Mouse (Mus musculus) monocyte, adult 2 months (primary cell): ENCODE results near the gene Xylb.

Experiments used
- DNase-seq, 2 experiments: peaks; one replicate each; pipeline ENCODE4 v3.0.0; 2022; ENCODE audit warnings: low spot score in 2 of 2, low read depth in 1 of 2

Xylb gene

GRCm38 (mm10) chr9:119357331-119358057 lies at the start of gene Xylb:
Gene Xylb (plus strand): TSS chr9:119357381.
- DNase-seq = peak; percentile 73 to 84

DNA sequence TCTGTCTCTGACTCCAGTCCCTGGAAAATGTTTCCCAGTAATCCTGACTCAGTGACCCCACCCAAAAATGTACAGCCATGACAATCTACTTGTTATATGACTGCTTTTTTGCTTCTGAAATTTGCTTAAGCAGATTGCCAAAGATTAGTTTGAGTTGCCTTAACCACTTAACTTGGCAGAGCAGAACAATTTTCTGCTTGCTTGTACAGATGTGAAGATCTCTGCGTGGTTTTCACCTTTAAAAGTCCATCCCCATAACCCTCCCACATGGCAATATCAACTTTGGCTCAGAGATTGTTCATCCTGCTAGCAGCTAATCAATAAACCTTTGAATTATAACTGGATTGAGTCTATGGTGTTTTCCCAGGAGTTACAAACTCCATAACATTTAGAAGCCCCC lies 48.1 kb upstream of the Xylb start:
- no peak for DNase-seq

DNA sequence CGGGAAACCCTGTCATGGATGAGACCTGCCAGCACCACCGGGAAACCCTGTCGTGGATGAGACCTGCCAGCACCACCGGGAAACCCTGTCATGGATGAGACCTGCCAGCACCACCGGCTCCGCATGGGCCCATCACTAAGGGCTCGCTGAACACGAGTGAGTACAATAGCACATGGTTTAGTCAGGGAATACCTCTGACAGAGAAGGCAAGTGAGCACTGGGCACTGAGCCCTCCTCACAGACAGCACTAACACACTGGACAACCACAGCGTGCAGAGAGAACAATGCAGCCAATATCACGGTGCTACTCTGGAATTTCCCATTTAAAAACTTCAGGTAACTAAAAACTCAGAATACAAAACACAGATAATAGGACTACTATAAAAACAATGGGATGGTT lies 44.1 kb upstream of the Xylb start:
- DNase-seq = no peak

GRCm38 (mm10) chr9:119318891-119319290 lies 38.3 kb upstream of the Xylb start:
- DNase-seq = no peak

DNA sequence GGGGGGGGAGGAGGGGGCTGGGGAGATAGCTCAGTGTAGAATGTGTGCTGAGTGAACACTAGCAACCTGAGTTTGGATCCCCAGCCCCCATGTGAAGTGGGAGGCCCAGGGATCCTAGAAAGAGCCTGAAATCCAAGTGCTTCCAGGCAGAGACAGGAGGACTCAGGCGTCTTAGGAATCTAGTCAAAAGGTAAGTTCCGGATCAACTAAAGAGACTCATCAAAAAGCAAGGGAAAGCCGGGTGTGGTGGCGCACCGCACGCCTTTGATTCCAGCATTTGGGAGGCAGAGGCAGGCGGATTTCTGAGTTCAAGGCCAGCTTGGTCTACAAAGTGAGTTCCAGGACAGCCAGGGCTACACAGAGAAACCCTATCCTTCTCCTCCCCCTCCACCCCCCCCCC lies 36.7 kb upstream of the Xylb start:
- no peak for DNase-seq

DNA sequence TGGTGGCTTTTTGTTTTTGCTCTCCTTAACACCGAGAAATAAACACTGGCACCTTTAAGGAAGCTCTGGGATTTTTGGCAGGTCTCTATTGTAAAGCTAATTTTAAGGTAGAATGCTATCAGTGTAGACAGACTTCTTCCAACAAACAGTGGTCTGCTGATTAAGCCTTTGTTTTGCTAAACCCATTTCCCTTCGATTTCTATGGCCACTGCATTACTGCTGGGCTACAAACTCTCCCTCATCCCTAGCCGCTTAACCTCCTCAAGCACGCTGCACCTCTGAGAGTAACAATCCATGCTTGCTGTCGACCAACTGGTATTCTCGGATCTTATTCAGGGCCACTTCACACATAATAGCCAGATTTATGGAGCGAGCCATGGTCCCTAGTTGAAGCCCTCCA lies 36.2 kb upstream of the Xylb start:
- DNase-seq = no peak

- DNase-seq = no peak
Observed at GRCm38 (mm10) chr9:119321392-119322229, 35.6 kb upstream of the Xylb start.

DNA sequence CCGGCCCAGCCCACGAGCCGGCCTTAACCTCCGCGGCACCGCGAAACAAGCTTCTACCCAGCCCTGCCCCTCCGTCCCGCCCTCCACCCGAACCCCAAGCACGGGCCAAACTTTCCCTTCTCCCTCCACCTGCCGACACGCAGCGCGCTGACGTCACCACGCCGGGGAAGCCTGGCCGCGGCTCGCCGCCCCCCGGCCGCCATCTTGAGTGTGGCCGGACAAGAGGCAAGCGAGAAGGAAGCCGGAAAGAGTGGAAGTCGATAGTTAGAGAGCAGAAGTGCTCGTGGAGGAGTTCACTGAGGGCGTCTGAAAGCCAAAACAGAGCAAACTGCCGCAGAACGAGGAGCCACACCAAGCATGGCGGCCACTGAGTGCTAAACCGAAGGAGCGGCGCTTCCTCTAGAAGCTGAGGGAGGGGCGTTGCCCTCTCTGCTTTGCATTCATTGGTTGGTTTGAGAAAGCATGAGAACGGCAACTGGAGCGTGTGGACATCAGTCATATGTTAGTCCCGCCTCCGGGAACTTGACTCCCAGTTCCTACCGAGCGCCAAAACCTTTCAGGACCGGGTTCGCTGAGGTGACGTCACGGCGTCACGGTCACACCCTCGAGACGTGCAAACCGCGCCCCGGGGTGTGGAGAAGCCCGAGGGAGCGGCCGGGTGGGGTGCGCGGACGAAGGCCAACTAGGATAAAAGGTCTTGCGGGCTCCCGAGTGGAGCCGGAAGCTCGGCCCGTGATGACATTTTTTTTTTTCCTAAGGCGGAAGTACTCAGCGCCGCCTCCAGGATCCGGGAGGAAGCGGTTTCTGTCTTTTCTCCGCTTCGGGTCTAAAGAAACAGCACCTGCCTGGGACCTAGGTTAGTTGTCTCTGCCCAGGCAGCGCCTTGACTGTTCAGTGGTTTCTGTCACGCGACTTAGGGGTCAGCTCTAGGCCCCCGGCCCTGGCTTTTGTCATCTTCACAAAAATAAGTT lies 34.6 kb upstream of the Xylb start, which contains the start of gene Oxsr1:
Oxsr1 (minus strand) TSS at position 139 of the 971 bp plus-strand sequence.
- peak; percentile 98 to 99 for DNase-seq

DNA sequence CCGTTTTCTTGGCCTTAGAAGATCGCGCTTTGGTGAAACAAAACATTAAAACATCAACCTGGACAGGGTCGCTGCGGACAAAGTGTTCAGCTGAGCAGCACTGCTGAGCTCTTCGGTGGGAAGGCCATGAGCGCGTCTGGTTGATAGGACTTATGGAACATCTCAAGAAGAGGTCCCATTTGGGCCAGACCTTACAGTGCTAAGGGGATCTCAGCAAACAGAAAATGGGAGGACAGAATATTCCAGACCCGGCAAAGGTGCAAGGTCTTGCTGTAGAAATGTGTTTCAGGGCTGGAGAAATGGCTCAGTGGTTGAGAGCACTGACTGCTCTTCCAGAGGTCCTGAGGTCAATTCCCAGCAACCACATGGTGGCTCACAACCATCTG lies 33.9 kb upstream of the Xylb start:
- no peak for DNase-seq

GRCm38 (mm10) chr9:119324130-119324529 lies 33.1 kb upstream of the Xylb start:
- DNase-seq = no peak

DNA sequence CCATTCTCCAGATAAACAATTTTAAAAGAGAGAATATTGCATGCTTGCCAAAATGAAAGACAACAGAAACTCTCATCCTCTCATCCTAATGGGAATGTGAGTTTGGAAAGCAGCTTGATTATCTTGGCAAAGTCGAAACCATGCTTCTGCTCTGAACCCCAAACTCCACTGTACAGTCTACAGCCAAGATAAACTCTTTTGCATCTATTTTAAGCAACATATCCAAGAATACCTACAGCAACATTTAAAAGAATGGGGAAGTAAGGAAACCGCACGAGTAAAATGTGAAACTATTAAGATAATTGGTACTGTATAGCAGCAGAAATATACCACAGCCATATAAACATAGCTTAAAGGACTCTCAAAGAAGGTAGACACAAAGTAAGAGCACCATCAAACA lies 28.7 kb upstream of the Xylb start:
- no peak for DNase-seq

- no peak for DNase-seq
Observed at GRCm38 (mm10) chr9:119330186-119330963, 26.8 kb upstream of the Xylb start.

GRCm38 (mm10) chr9:119334324-119334723 lies 22.9 kb upstream of the Xylb start:
- peak; percentile 59 to 61 for DNase-seq

- no peak for DNase-seq
Observed at GRCm38 (mm10) chr9:119334834-119335233, 22.3 kb upstream of the Xylb start.

- no peak for DNase-seq
Observed at GRCm38 (mm10) chr9:119335571-119335970, 21.6 kb upstream of the Xylb start.

GRCm38 (mm10) chr9:119337842-119338241 lies 19.3 kb upstream of the Xylb start:
- DNase-seq = no peak

- no peak for DNase-seq
Observed at GRCm38 (mm10) chr9:119338350-119338749, 18.8 kb upstream of the Xylb start.

DNA sequence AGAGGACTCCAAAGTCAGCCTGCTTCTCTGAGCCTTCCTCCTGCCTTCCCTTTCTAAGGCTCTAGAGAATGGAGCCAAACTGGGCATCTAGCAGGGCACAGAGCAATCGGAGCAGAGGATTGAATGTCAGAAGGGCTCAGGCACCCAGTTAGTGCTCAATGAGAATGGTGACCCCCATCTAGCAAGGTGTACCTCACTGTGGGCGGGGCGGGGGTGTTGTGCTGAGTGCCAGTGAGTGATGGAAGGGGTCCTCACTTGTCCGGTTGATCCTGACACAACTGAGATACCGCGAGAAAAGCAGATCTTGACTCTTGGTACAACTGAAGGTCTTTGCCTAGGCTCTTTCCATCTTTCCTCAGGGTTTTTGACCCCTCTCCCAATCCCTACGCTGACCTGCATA lies 18.1 kb upstream of the Xylb start:
- DNase-seq = no peak

- DNase-seq = peak in 1 of 2 experiments; percentile 63
Observed at GRCm38 (mm10) chr9:119339558-119340211, 17.5 kb upstream of the Xylb start, which contains the start of gene Acaa1a. Gene Acaa1a (plus strand): TSS chr9:119339676.

DNA sequence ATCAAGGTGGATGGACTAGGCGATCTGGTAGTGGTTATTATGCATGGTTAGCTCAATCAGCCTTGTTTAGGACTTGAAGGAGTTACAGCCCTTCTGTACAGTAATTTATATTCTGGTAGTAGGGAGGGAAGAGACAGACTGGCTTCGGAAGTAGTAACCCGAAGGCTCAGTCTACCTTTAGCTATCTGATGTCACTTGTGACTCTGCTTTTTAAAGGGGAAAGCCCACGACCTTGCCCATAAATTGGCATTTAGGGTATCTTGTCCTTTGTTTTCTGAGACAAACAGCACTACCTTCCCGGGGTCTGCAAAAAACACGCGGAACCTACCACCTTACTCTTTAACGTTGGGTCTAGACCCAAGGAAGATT lies 17.0 kb upstream of the Xylb start:
- DNase-seq = no peak
